ENCODE assay signal across 25 mouse cellular contexts in the genomic region with DNA sequence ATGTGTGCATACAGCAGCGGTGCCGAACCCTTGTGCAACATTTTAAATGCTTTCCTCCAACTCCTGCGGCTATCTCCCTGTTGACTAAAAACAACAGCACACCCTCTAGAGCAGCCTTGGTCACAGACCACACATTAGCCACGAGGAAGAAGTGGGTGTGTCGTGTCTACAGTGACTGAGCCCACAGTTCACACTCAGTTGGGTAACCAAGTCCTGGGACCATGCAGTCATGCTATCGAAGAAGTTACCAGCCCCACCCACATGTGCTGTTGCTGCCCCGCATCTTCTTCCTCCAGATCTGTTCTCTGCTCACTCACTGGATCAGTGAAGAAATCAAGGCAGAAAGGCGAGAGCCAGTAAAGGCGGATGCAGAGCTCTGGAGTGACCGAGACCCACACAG. TPM values are rescaled to one million over a fixed set of nuclear protein-coding genes. Genes with fewer than 3 reads are reported as not detected.
DNase-seq lines count a peak whose midpoint lies in the region; ATAC-seq and TF ChIP-seq lines count a peak whose summit lies in the region.
"Had no signal": no experiment of that assay in that cellular context is flagged by ENCODE, and none has a peak within 500 bp of the region (broad histone marks: within the 10 kb centered on the region; RNA-seq: fewer than 3 reads in every experiment).

No protein-coding gene starts in this region.

- no peak for ATAC-seq in midbrain, embryonic 11.5 days (ENCODE audit: low FRiP score)
- ATAC-seq in midbrain, postnatal 0 days (ENCODE audit: low FRiP score) = no peak
- peak; percentile 90 for ATAC-seq in monocyte, adult 5-6 weeks (replicated peaks; ENCODE audit: insufficient number of reproducible peaks, low FRiP score, low TSS enrichment, poor library complexity, severe bottlenecking)
- ATAC-seq: intestine, embryonic 15.5 days had no signal

- no peaks in the 10 kb centered on the region for H3K9me3 ChIP-seq in heart, embryonic 10.5 days
- no peaks in the 10 kb centered on the region for H3K9me3 ChIP-seq in midbrain, embryonic 11.5 days (ENCODE audit: control insufficient read depth, low read length)
- no peaks in the 10 kb centered on the region for H3K9me3 ChIP-seq in midbrain, postnatal 0 days (ENCODE audit: low read length)
- H3K9me3 ChIP-seq: embryonic facial prominence, embryonic 12.5 days; hindbrain, embryonic 15.5 days; intestine, embryonic 15.5 days; limb, embryonic 15.5 days; midbrain, embryonic 10.5 days; neural tube, embryonic 12.5 days; stomach, embryonic 15.5 days had no signal

- no peak overlapping the region for H3K4me2 ChIP-seq in midbrain, embryonic 11.5 days
- no peak overlapping the region for H3K4me2 ChIP-seq in midbrain, postnatal 0 days (ENCODE audit: low read depth, low read length, poor library complexity, severe bottlenecking)
- H3K4me2 ChIP-seq: embryonic facial prominence, embryonic 12.5 days; heart, embryonic 11.5 days; hindbrain, embryonic 15.5 days; intestine, embryonic 15.5 days; limb, embryonic 15.5 days; neural tube, embryonic 12.5 days; stomach, embryonic 15.5 days had no signal

- TF ChIP-seq CTCF in midbrain, postnatal 0 days (IDR thresholded peaks at IDR 0.05) = no peak

- WGBS in heart, embryonic 10.5 days = 82% methylated on average over 10 of the region's 10 CpGs
- 89% methylated on average over 10 of the region's 10 CpGs for WGBS in midbrain, embryonic 11.5 days
- WGBS in midbrain, postnatal 0 days = 91% methylated on average over 10 of the region's 10 CpGs

- no peak for DNase-seq in heart, embryonic 10.5 days (ENCODE audit: low spot score)
- no peak for DNase-seq in heart, adult 8-10 months (ENCODE audit: low spot score)
- peak; percentile 74 for DNase-seq in midbrain, embryonic 11.5 days (ENCODE audit: low spot score, missing footprints)
- no peak for DNase-seq in midbrain, postnatal 0 days (ENCODE audit: low spot score)
- DNase-seq in gastrocnemius, adult 18-20 months (ENCODE audit: low spot score) = no peak
- no peak for DNase-seq in thymus, postnatal 14 days
- DNase-seq: adrenal gland, adult 2 months; cerebellum, adult 11 months; cerebellum, adult 9-11 months; kidney, adult 9 months; kidney, postnatal 25 days; left cerebral cortex, postnatal 4 days; retina, postnatal 1 day; thymus, postnatal 36 days had no signal

- no peak overlapping the region for H3K9ac ChIP-seq in midbrain, embryonic 11.5 days (ENCODE audit: low read length)
- no peak overlapping the region for H3K9ac ChIP-seq in midbrain, postnatal 0 days (replicated peaks; ENCODE audit: low read length, poor library complexity, severe bottlenecking)
- H3K9ac ChIP-seq: embryonic facial prominence, embryonic 12.5 days; hindbrain, embryonic 15.5 days; intestine, embryonic 15.5 days; limb, embryonic 15.5 days; liver, embryonic 14.5 days; neural tube, embryonic 12.5 days; stomach, embryonic 15.5 days had no signal

- H3K4me3 ChIP-seq in heart, embryonic 10.5 days = no peak overlapping the region
- H3K4me3 ChIP-seq in midbrain, embryonic 11.5 days (ENCODE audit: low read depth, low read length) = no peak overlapping the region
- H3K4me3 ChIP-seq in midbrain, postnatal 0 days (ENCODE audit: low read depth, low read length) = no peak overlapping the region
- H3K4me3 ChIP-seq: embryonic facial prominence, embryonic 12.5 days; hindbrain, embryonic 15.5 days; intestine, embryonic 15.5 days; limb, embryonic 15.5 days; midbrain, embryonic 10.5 days; neural tube, embryonic 12.5 days; stomach, embryonic 15.5 days had no signal

- H3K36me3 ChIP-seq in heart, embryonic 10.5 days = no peaks in the 10 kb centered on the region
- H3K36me3 ChIP-seq in midbrain, embryonic 11.5 days (ENCODE audit: control insufficient read depth, insufficient read depth, low read length) = no peaks in the 10 kb centered on the region
- no peaks in the 10 kb centered on the region for H3K36me3 ChIP-seq in midbrain, postnatal 0 days (ENCODE audit: insufficient read depth, low read length)
- H3K36me3 ChIP-seq: embryonic facial prominence, embryonic 12.5 days; hindbrain, embryonic 15.5 days; intestine, embryonic 15.5 days; limb, embryonic 15.5 days; midbrain, embryonic 10.5 days; neural tube, embryonic 12.5 days; stomach, embryonic 15.5 days had no signal

- no peaks in the 10 kb centered on the region for H3K27me3 ChIP-seq in heart, embryonic 10.5 days (ENCODE audit: insufficient read depth, poor library complexity, severe bottlenecking)
- no peaks in the 10 kb centered on the region for H3K27me3 ChIP-seq in midbrain, embryonic 11.5 days (ENCODE audit: control insufficient read depth, insufficient read depth, low read length)
- H3K27me3 ChIP-seq in midbrain, postnatal 0 days (ENCODE audit: insufficient read depth, low read length) = no peaks in the 10 kb centered on the region
- H3K27me3 ChIP-seq: embryonic facial prominence, embryonic 12.5 days; hindbrain, embryonic 15.5 days; intestine, embryonic 15.5 days; limb, embryonic 15.5 days; neural tube, embryonic 12.5 days; stomach, embryonic 15.5 days had no signal

- peaks cover 13% of the 10 kb centered on the region; the same call in 1 of the 2 replicates for H3K4me1 ChIP-seq in heart, embryonic 10.5 days
- H3K4me1 ChIP-seq in midbrain, embryonic 11.5 days (ENCODE audit: control insufficient read depth, insufficient read depth, low read length) = no peaks in the 10 kb centered on the region
- H3K4me1 ChIP-seq in midbrain, postnatal 0 days (ENCODE audit: insufficient read depth, low read length) = no peaks in the 10 kb centered on the region
- H3K4me1 ChIP-seq: embryonic facial prominence, embryonic 12.5 days; hindbrain, embryonic 15.5 days; intestine, embryonic 15.5 days; limb, embryonic 15.5 days; midbrain, embryonic 10.5 days; neural tube, embryonic 12.5 days; stomach, embryonic 15.5 days had no signal

- H3K27ac ChIP-seq in heart, embryonic 10.5 days = peak overlapping the region; percentile 19; the same call in 1 of the 2 replicates
- no peak overlapping the region for H3K27ac ChIP-seq in midbrain, embryonic 11.5 days (ENCODE audit: low read depth, low read length)
- no peak overlapping the region for H3K27ac ChIP-seq in midbrain, postnatal 0 days (ENCODE audit: low read depth, low read length)
- H3K27ac ChIP-seq: embryonic facial prominence, embryonic 12.5 days; hindbrain, embryonic 15.5 days; intestine, embryonic 15.5 days; limb, embryonic 15.5 days; liver, embryonic 14.5 days; midbrain, embryonic 10.5 days; neural tube, embryonic 12.5 days; stomach, embryonic 15.5 days had no signal

RNA-seq across cellular contexts. Expression of gene Adrb1, which starts 34.4 kb away (rescaled TPM):
- 0.65 and 1.3 TPM in 2 replicates for polyA plus RNA-seq in heart, embryonic 10.5 days (2016; fragmentation: Nextera tagmentation; extraction: Ambion mirVana)
- 10 to 100 TPM; 19.4 to 26.8 (median 22.2) TPM for total RNA-seq in heart, adult 8-10 months (2022)
- polyA plus RNA-seq in midbrain, embryonic 11.5 days (2014; fragmentation: Nextera tagmentation; extraction: Ambion mirVana) = 0.15 and 0.28 TPM in 2 replicates
- total RNA-seq in midbrain, postnatal 0 days (2014; rRNA removed) = 5.1 and 7.6 TPM in 2 replicates
- polyA plus RNA-seq in midbrain, postnatal 0 days (2015; fragmentation: Nextera tagmentation; extraction: Ambion mirVana) = 2.0 and 2.9 TPM in 2 replicates
- total RNA-seq in monocyte, adult 5-6 weeks (2017) = 12.4 to 20.2 TPM (median 15.5 TPM) in 3 replicates
- total RNA-seq in gastrocnemius, adult 18-20 months (2021) = not detected
- total RNA-seq: hematopoietic stem cell, adult 5-6 weeks had no signal
